Mouse (Mus musculus) CD4-positive naive resting alpha-beta T cell, adult 76 days (primary cell): Measurements from ENCODE around the gene Gas2l2. TPM values are rescaled to one million over a fixed set of nuclear protein-coding genes. Genes with fewer than 3 reads are reported as not detected.

Experiments used
- total RNA-seq: library from RNA; stranded (reverse); gene quantifications from one replicate; pipeline ENCODE4 v1.2.4, GENCODE M21; 2023

Gas2l2 gene
- total RNA-seq, result not detected

DNA sequence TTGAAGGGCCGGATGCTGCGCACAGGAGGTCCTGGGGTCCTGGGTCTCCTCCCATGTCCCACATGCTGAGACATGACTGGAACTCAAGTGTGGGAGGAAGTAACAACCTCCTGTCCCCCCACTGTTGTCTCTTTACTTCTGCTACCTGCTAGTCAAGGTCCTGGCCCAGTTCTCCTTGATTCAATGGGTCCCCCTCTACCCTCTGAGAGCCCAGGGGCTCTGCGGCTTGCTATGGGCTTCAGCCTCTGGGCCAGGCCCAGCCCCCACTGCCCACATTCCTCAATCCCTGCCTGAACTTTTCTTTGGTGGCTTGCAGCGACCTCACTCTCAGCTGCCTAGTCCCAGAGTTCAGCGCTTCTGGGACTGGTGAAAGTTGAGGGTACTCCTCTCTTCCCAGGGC lies at the start of gene Gas2l2:
Gene Gas2l2, minus strand, starts transcription at position 101 of the 400 bp plus-strand sequence.

DNA sequence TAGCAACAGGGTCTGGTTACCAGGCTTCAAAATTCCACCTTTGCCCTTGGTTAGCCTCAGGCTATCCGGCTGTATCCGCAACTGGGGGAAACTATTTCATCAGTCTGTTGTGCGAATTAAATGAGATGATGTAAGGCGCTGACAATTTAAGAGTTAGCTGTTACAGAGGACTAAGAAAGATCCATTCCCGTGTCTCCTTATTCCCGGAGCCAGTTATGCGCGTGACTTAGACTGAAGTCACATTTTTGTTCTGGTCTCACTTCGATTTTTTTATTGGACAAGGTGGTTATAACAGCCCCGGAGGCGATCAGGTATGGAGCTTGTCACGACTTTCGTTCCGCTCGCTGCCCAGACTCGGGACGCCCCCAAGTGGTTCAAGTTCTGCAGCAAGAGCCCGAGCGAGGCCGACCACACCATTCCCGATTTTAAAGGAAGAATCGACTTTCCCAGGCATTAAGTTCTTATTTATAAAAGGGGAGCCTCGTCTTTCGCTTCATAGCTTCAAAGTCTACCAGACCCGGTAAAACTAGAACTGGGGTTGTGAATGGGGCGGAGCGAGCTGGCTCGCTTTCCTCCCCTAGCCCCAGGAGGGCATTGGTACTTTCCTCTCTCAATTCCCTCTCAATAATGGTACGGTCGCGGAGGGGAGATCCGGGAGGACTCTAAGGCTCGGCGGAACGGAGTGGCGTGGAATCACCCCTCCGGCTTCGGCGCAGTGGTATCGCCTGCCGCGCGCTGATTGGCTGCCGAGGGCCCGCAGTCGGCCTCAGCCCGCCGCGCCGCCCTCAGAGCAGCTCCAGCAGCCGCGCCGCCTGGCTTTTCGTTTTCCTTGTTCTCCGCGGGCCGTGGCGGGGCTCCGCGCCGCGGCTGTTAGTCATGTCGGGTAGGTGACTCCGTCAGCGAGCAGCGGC lies 43.3 kb upstream of the Gas2l2 start, which contains the start of gene Taf15:
Gene Taf15, plus strand, starts transcription at position 763 of the 911 bp plus-strand sequence.

GRCm38 (mm10) chr11:83462711-83463244 lies 33.5 kb upstream of the Gas2l2 start, which contains the start of gene Mmp28:
Mmp28 (minus strand) TSS chr11:83463071.

GRCm38 (mm10) chr11:83437377-83437776 lies 8.1 kb upstream of the Gas2l2 start, which contains the start of gene 1700020L24Rik:
1700020L24Rik (plus strand) TSS chr11:83437677.

DNA sequence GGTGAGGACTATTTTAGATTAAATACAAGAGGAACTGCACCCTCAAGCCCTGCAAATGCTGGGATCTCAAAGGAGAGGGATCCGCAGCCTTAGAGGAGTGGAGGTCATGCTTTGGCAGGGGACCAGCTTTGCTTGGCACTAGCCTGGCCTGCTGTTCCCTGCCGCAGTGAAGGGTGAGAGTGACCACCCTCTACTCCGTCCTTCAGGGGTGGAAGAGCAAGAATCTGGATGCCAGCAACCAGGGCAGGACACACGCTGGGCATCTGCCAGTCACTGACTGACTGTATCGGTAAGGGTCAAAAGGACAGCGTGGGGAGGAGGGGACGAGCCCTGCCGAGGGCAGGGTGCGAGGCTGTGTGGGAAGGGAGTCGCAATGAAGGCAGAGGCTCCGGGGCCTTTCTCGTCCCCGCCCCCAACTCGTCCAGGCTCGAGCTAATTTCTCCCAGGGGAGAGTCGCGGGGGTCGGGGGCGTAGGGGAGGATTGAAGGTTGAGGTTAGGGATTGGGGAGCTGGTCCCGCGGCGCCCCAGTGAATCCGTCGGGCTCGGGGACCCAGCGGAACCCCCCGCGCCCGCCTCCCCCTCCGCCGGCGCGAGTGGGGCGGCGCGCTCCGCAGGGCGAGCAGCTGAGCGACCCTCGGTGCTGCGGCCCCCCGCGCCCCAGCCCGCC lies 20.0 kb downstream of the Gas2l2 start, which contains the start of gene Rasl10b:
Gene Rasl10b, plus strand, starts transcription at position 51 of the 668 bp plus-strand sequence.

Other genes with a start within 250 kb of the Gas2l2 start
- 4.8 TPM for gene Slfn3, start 238.1 kb downstream of the Gas2l2 start, total RNA-seq
- gene Slfn14, start 142.7 kb downstream of the Gas2l2 start, total RNA-seq, result 0.64 TPM
- gene Ap2b1, start 130.4 kb downstream of the Gas2l2 start, total RNA-seq, result 80.6 TPM
- 14.5 TPM for gene Pex12, start 126.9 kb downstream of the Gas2l2 start, total RNA-seq
- gene Rasl10b, start 20.3 kb downstream of the Gas2l2 start, total RNA-seq, result 0.35 TPM
- gene 1700020L24Rik, start 8.2 kb upstream of the Gas2l2 start, total RNA-seq, result not detected
- not detected for gene Mmp28, start 33.6 kb upstream of the Gas2l2 start, total RNA-seq
- 141 TPM for gene Taf15, start 43.6 kb upstream of the Gas2l2 start, total RNA-seq
- not detected for gene Heatr9, start 92.7 kb upstream of the Gas2l2 start, total RNA-seq
- 52.5 TPM for gene Ccl5, start 101.1 kb upstream of the Gas2l2 start, total RNA-seq
- gene Ccl9, start 149.2 kb upstream of the Gas2l2 start, total RNA-seq, result 0.44 TPM
- 5.0 TPM for gene Ccl6, start 163.6 kb upstream of the Gas2l2 start, total RNA-seq
- not detected for gene Rpl9-ps1, start 216.2 kb upstream of the Gas2l2 start, total RNA-seq
- 12.7 TPM for gene Ccl3, start 219.9 kb upstream of the Gas2l2 start, total RNA-seq
- gene Ccl4, start 233.1 kb upstream of the Gas2l2 start, total RNA-seq, result 11.0 TPM